Mouse (Mus musculus) forebrain, embryonic 14.5 days (tissue): ENCODE results near the gene Gan. TPM values are rescaled to one million over a fixed set of nuclear protein-coding genes. Genes with fewer than 3 reads are reported as not detected.
A peak's percentile ranks its signal among the peaks of the same experiment; 100 is the strongest.

Source experiments
- ATAC-seq: fragments of 200-750 bp; cut with Nextera tagmentation; 2 replicates; pipeline ENCODE4 v1.8.0; 2017; ENCODE audit warnings: mild to moderate bottlenecking, moderate library complexity
- DNase-seq: peaks from one replicate; pipeline ENCODE4 v3.0.0-alpha.2; 2015; ENCODE audit warnings: low spot score
- H3K27ac ChIP-seq: fragments of 300-500 bp; sonication (generic); 2 replicates; pipeline ENCODE4 v1.5.1; 2014; ENCODE audit warnings: low read depth, mild to moderate bottlenecking, control low read depth, low read length, moderate library complexity
- H3K27me3 ChIP-seq: fragments of 300-500 bp; sonication (generic); replicated peaks from 2 replicates; pipeline ENCODE4 v1.6.1; 2014; ENCODE audit warnings: low read length, control low read depth, mixed read lengths; ENCODE audit not compliant: control insufficient read depth, insufficient read depth
- H3K36me3 ChIP-seq: fragments of 300-500 bp; sonication (generic); 2 replicates; pipeline ENCODE4 v1.6.1; 2014; ENCODE audit warnings: low read length, control low read depth; ENCODE audit not compliant: control insufficient read depth, insufficient read depth
- H3K4me1 ChIP-seq: fragments of 300-500 bp; sonication (generic); 2 replicates; pipeline ENCODE4 v1.6.1; 2014; ENCODE audit warnings: antibody characterized with exemption, low read length, control low read depth; ENCODE audit not compliant: control insufficient read depth, insufficient read depth
- H3K4me2 ChIP-seq: fragments of 300-500 bp; sonication (generic); 2 replicates; pipeline ENCODE4 v1.6.1; 2014; ENCODE audit warnings: mild to moderate bottlenecking, control low read depth, low read length
- H3K4me3 ChIP-seq: fragments of 300-500 bp; sonication (generic); 2 replicates; pipeline ENCODE4 v1.5.1; 2014; ENCODE audit warnings: low read depth, low read length, control low read depth
- H3K9ac ChIP-seq: fragments of 300-500 bp; sonication (generic); 2 replicates; pipeline ENCODE4 v1.6.1; 2014; ENCODE audit warnings: mild to moderate bottlenecking, low read length, control low read depth, moderate library complexity
- H3K9me3 ChIP-seq: fragments of 300-500 bp; sonication (generic); replicated peaks from 2 replicates; pipeline ENCODE4 v1.6.1; 2016; ENCODE audit warnings: low read length, control low read depth, mixed read lengths; ENCODE audit not compliant: control insufficient read depth
- WGBS: fragments of 180-500 bp; shearing (Covaris S2); extraction: QIAGEN DNeasy Blood & Tissue Kit; methylation state at CpG from one replicate; pipeline ENCODE4 v1.1.7; 2014; 5-methylcytosine and 5-hydroxymethylcytosine counted together
- polyA plus RNA-seq: library from polyadenylated mRNA; unstranded; fragments of >200 nt; fragmentation: Nextera tagmentation; extraction: Ambion mirVana; gene quantifications from 2 replicates; pipeline ENCODE4 v1.2.1, GENCODE M21; 2014

Gan gene
- polyA plus RNA-seq, 1 experiment from 2014 or later, result 3.3 TPM

- DNase-seq (peak; percentile 64), ATAC-seq (peak; percentile 19; the same call in 1 of the 2 replicates)
- H3K9ac ChIP-seq, result peak overlapping the region; percentile 93
- H3K27me3 ChIP-seq, result no peaks in the 10 kb centered on the region
- H3K36me3 ChIP-seq, result no peaks in the 10 kb centered on the region
- H3K4me2 ChIP-seq, result peak overlapping the region; percentile 87
- H3K4me3 ChIP-seq, result peak overlapping the region; percentile 79
- peaks cover 35% of the 10 kb centered on the region for H3K4me1 ChIP-seq
- no peaks in the 10 kb centered on the region for H3K9me3 ChIP-seq
- H3K27ac ChIP-seq, result peak overlapping the region; percentile 90
- 3% methylated on average over 22 of the region's 22 CpGs for WGBS
These were observed 100.1 kb downstream of the Gan start for GRCm38 (mm10) chr8:117257821-117258575.

- WGBS, result 48% methylated on average over 6 of the region's 6 CpGs
- Histone ChIP-seq H3K9me3 (no peaks in the 10 kb centered on the region), H3K4me1 (peaks cover 35% of the 10 kb centered on the region), H3K27ac (peak overlapping the region; percentile 90; the same call in 1 of the 2 replicates), H3K4me3 (peak overlapping the region; percentile 79), H3K9ac (peak overlapping the region; percentile 93), H3K36me3 (no peaks in the 10 kb centered on the region), H3K27me3 (no peaks in the 10 kb centered on the region), H3K4me2 (peak overlapping the region; percentile 87)
- ATAC-seq (no peak), DNase-seq (no peak)
These were observed 100.7 kb downstream of the Gan start for GRCm38 (mm10) chr8:117258576-117259040.

- WGBS, result 59% methylated on average over 11 of the region's 11 CpGs
- Histone ChIP-seq H3K9me3 (no peaks in the 10 kb centered on the region), H3K4me1 (peaks cover 35% of the 10 kb centered on the region), H3K9ac (peak overlapping the region; percentile 93), H3K4me3 (peak overlapping the region; percentile 79), H3K4me2 (peak overlapping the region; percentile 87), H3K27ac (peak overlapping the region; percentile 90), H3K27me3 (no peaks in the 10 kb centered on the region), H3K36me3 (no peaks in the 10 kb centered on the region)
- ATAC-seq (no peak), DNase-seq (no peak)
These were observed 101.6 kb downstream of the Gan start for GRCm38 (mm10) chr8:117259431-117260001.

GRCm38 (mm10) chr8:117260234-117260929, 102.4 kb downstream of the Gan start:
- Histone ChIP-seq H3K4me3 (peak overlapping the region; percentile 79), H3K36me3 (no peaks in the 10 kb centered on the region), H3K27me3 (no peaks in the 10 kb centered on the region), H3K9ac (peak overlapping the region; percentile 93), H3K4me1 (peaks cover 35% of the 10 kb centered on the region), H3K27ac (peak overlapping the region; percentile 77), H3K9me3 (no peaks in the 10 kb centered on the region), H3K4me2 (peak overlapping the region; percentile 87)
- ATAC-seq (no peak), DNase-seq (no peak)
- 13% methylated on average over 14 of the region's 14 CpGs for WGBS

GRCm38 (mm10) chr8:117260930-117261475, 103.1 kb downstream of the Gan start:
- Histone ChIP-seq H3K27me3 (no peaks in the 10 kb centered on the region), H3K4me1 (peaks cover 35% of the 10 kb centered on the region), H3K27ac (peak overlapping the region; percentile 77), H3K36me3 (no peaks in the 10 kb centered on the region), H3K9me3 (no peaks in the 10 kb centered on the region), H3K9ac (peak overlapping the region; percentile 93), H3K4me3 (peak overlapping the region; percentile 79), H3K4me2 (peak overlapping the region; percentile 87)
- ATAC-seq (no peak), DNase-seq (no peak)
- 29% methylated on average over 14 of the region's 14 CpGs for WGBS

GRCm38 (mm10) chr8:117261702-117262101, 103.8 kb downstream of the Gan start:
- H3K9me3 ChIP-seq, result no peaks in the 10 kb centered on the region
- ATAC-seq (no peak), DNase-seq (no peak)
- peaks cover 35% of the 10 kb centered on the region for H3K4me1 ChIP-seq
- no peaks in the 10 kb centered on the region for H3K27me3 ChIP-seq
- 15% methylated on average over 9 of the region's 9 CpGs for WGBS
- H3K4me3 ChIP-seq, result peak overlapping the region; percentile 79; the same call in 1 of the 2 replicates
- H3K4me2 ChIP-seq, result peak overlapping the region; percentile 87
- H3K9ac ChIP-seq, result peak overlapping the region; percentile 93
- no peaks in the 10 kb centered on the region for H3K36me3 ChIP-seq
- H3K27ac ChIP-seq, result no peak overlapping the region

GRCm38 (mm10) chr8:117262685-117263084, 104.8 kb downstream of the Gan start:
- no peaks in the 10 kb centered on the region for H3K36me3 ChIP-seq
- no peak for ATAC-seq
- no peak overlapping the region for H3K27ac ChIP-seq
- no peak overlapping the region for H3K4me2 ChIP-seq
- peaks cover 35% of the 10 kb centered on the region for H3K4me1 ChIP-seq
- no peaks in the 10 kb centered on the region for H3K9me3 ChIP-seq
- H3K4me3 ChIP-seq, result no peak overlapping the region
- H3K9ac ChIP-seq, result no peak overlapping the region
- no peaks in the 10 kb centered on the region for H3K27me3 ChIP-seq
- 67% methylated on average over 8 of the region's 8 CpGs for WGBS
- no peak for DNase-seq

- DNase-seq, result no peak
- no peak overlapping the region for H3K4me2 ChIP-seq
- no peaks in the 10 kb centered on the region for H3K36me3 ChIP-seq
- no peak overlapping the region for H3K27ac ChIP-seq
- no peak for ATAC-seq
- H3K9me3 ChIP-seq, result no peaks in the 10 kb centered on the region
- no peaks in the 10 kb centered on the region for H3K27me3 ChIP-seq
- H3K4me3 ChIP-seq, result no peak overlapping the region
- H3K9ac ChIP-seq, result no peak overlapping the region
- WGBS, result 70% methylated on average over 6 of the region's 6 CpGs
- peaks cover 35% of the 10 kb centered on the region for H3K4me1 ChIP-seq
These were observed 105.5 kb downstream of the Gan start for GRCm38 (mm10) chr8:117263442-117263841.
